Mouse (Mus musculus): ENCODE data around the gene Fbxo39. TPM values are rescaled to one million over a fixed set of nuclear protein-coding genes. Genes with fewer than 3 reads are reported as not detected.

Fbxo39 gene
- not detected for polyA plus RNA-seq (2012; fragmentation: generic; extraction: Trizol)

GRCm38 (mm10) chr11:72314151-72314895, at the start of gene Fbxo39:
Fbxo39 (plus strand) TSS chr11:72314444.

GRCm38 (mm10) chr11:72266960-72267560, 47.2 kb upstream of the Fbxo39 start, which contains the start of gene Slc13a5:
Slc13a5 (minus strand) TSS chr11:72267222.

GRCm38 (mm10) chr11:72301334-72301733, 12.9 kb upstream of the Fbxo39 start, which contains the start of gene Xaf1:
Xaf1 (plus strand) TSS chr11:72301629.

GRCm38 (mm10) chr11:72362347-72362741, 48.1 kb downstream of the Fbxo39 start, which contains the start of gene Tekt1:
Tekt1 (minus strand) TSS chr11:72362442.

Other genes with a start within 250 kb of the Fbxo39 start
- under 1 TPM; under 0.01 to 0.04 TPM for gene Pitpnm3, start 178.7 kb upstream of the Fbxo39 start, polyA plus RNA-seq (2012; fragmentation: generic; extraction: Trizol)
- gene Gm43951, start 107.6 kb upstream of the Fbxo39 start, polyA plus RNA-seq (2012; fragmentation: generic; extraction: Trizol) = under 1 TPM; 0.02 to 0.51 TPM
- 1 to 10 TPM in 1 of 2 experiments, under 1 TPM in 1; 0.66 to 5.7 TPM for gene 4933427D14Rik, start 107.0 kb upstream of the Fbxo39 start, polyA plus RNA-seq (2012; fragmentation: generic; extraction: Trizol)
- 100 to 1,000 TPM in 1 of 2 experiments, 10 to 100 TPM in 1; 33.7 to 153 TPM for gene Txndc17, start 106.9 kb upstream of the Fbxo39 start, polyA plus RNA-seq (2012; fragmentation: generic; extraction: Trizol)
- 10 to 100 TPM in 1 of 2 experiments, 1 to 10 TPM in 1; 3.2 to 18.8 TPM for gene Med31, start 98.9 kb upstream of the Fbxo39 start, polyA plus RNA-seq (2012; fragmentation: generic; extraction: Trizol)
- not detected for gene Slc13a5, start 47.2 kb upstream of the Fbxo39 start, polyA plus RNA-seq (2012; fragmentation: generic; extraction: Trizol)
- 10 to 100 TPM in 1 of 2 experiments, 1 to 10 TPM in 1; 2.1 to 28.9 TPM for gene Xaf1, start 12.8 kb upstream of the Fbxo39 start, polyA plus RNA-seq (2012; fragmentation: generic; extraction: Trizol)
- gene Tekt1, start 48.0 kb downstream of the Fbxo39 start, polyA plus RNA-seq (2012; fragmentation: generic; extraction: Trizol) = not detected
- under 1 TPM; 0.01 to 0.06 TPM for gene Smtnl2, start 97.3 kb downstream of the Fbxo39 start, polyA plus RNA-seq (2012; fragmentation: generic; extraction: Trizol)
- under 1 TPM in 1 of 2 experiments, not detected in 1; 0.15 TPM for gene Ggt6, start 121.1 kb downstream of the Fbxo39 start, polyA plus RNA-seq (2012; fragmentation: generic; extraction: Trizol)
- 100 to 1,000 TPM in 1 of 2 experiments, 10 to 100 TPM in 1; 97.3 to 256 TPM for gene Mybbp1a, start 126.9 kb downstream of the Fbxo39 start, polyA plus RNA-seq (2012; fragmentation: generic; extraction: Trizol)
- under 1 TPM; 0.07 to 0.46 TPM for gene Spns2, start 175.5 kb downstream of the Fbxo39 start, polyA plus RNA-seq (2012; fragmentation: generic; extraction: Trizol)
- gene Spns3, start 236.1 kb downstream of the Fbxo39 start, polyA plus RNA-seq (2012; fragmentation: generic; extraction: Trizol) = under 1 TPM; 0.22 to 0.59 TPM

Measured in C3H10T1/2 (cell line).